Mouse (Mus musculus): ENCODE measurements around the gene Pdhx. TPM values are rescaled to one million over a fixed set of nuclear protein-coding genes. Genes with fewer than 3 reads are reported as not detected.
A peak's percentile ranks its signal among the peaks of the same experiment; 100 is the strongest.

The Pdhx gene
- total RNA-seq, 2 experiments from 2014 or later, result 51.5 to 54.6 TPM

- DNase-seq (ENCODE audit: low spot score in 2 of 2), result no peak
Observed at GRCm38 (mm10) chr2:103066683-103067551, 6.4 kb downstream of the Pdhx start.

- DNase-seq (ENCODE audit: low spot score in 2 of 2), result peak in 1 of 2 experiments; percentile 71
Observed at GRCm38 (mm10) chr2:103062865-103063264, 10.4 kb downstream of the Pdhx start.

- no peak for DNase-seq (ENCODE audit: low spot score in 2 of 2)
Observed at GRCm38 (mm10) chr2:103058266-103058665, 15.0 kb downstream of the Pdhx start.

GRCm38 (mm10) chr2:103055820-103056219, 17.5 kb downstream of the Pdhx start:
- no peak for DNase-seq (ENCODE audit: low spot score in 2 of 2)

- no peak for DNase-seq (ENCODE audit: low spot score in 2 of 2)
Observed at GRCm38 (mm10) chr2:103051937-103052893, 21.1 kb downstream of the Pdhx start.

- DNase-seq (ENCODE audit: low spot score in 2 of 2), result peak in 1 of 2 experiments; percentile 25
Observed at GRCm38 (mm10) chr2:103045286-103045685, 28.0 kb downstream of the Pdhx start.

- DNase-seq (ENCODE audit: low spot score in 2 of 2), result no peak
Observed at GRCm38 (mm10) chr2:103040896-103041295, 32.4 kb downstream of the Pdhx start.

GRCm38 (mm10) chr2:103037831-103038230, 35.5 kb downstream of the Pdhx start:
- DNase-seq (ENCODE audit: low spot score in 2 of 2), result no peak

GRCm38 (mm10) chr2:103022728-103023127, 50.6 kb downstream of the Pdhx start:
- DNase-seq (ENCODE audit: low spot score in 2 of 2), result no peak

GRCm38 (mm10) chr2:103020191-103020987, 52.9 kb downstream of the Pdhx start:
- DNase-seq (ENCODE audit: low spot score in 2 of 2), result peak in 1 of 2 experiments; percentile 44

GRCm38 (mm10) chr2:103018817-103019494, 54.4 kb downstream of the Pdhx start:
- peak in 1 of 2 experiments; percentile 34 for DNase-seq (ENCODE audit: low spot score in 2 of 2)

- DNase-seq (ENCODE audit: low spot score in 2 of 2), result peak in 1 of 2 experiments; percentile 14
Observed at GRCm38 (mm10) chr2:103017391-103017824, 55.9 kb downstream of the Pdhx start.

- DNase-seq (ENCODE audit: low spot score in 2 of 2), result no peak
Observed at GRCm38 (mm10) chr2:103016089-103016488, 57.2 kb downstream of the Pdhx start.

GRCm38 (mm10) chr2:103012782-103013575, 60.3 kb downstream of the Pdhx start:
- no peak for DNase-seq (ENCODE audit: low spot score in 2 of 2)

- DNase-seq (ENCODE audit: low spot score in 2 of 2), result no peak
Observed at GRCm38 (mm10) chr2:103008221-103008620, 65.1 kb downstream of the Pdhx start.

GRCm38 (mm10) chr2:103004599-103004998, 68.7 kb downstream of the Pdhx start:
- DNase-seq (ENCODE audit: low spot score in 2 of 2), result no peak

GRCm38 (mm10) chr2:102999153-102999575, 74.1 kb downstream of the Pdhx start:
- no peak for DNase-seq (ENCODE audit: low spot score in 2 of 2)

GRCm38 (mm10) chr2:102998356-102998755, 75.0 kb downstream of the Pdhx start:
- DNase-seq (ENCODE audit: low spot score in 2 of 2), result no peak

- no peak for DNase-seq (ENCODE audit: low spot score in 2 of 2)
Observed at GRCm38 (mm10) chr2:102997874-102998273, 75.4 kb downstream of the Pdhx start.

Data from layer of hippocampus, adult 18-20 months (tissue).